Mouse (Mus musculus): ENCODE measurements around the gene Uncx. TPM values are rescaled to one million over a fixed set of nuclear protein-coding genes. Genes with fewer than 3 reads are reported as not detected.

Uncx gene
- polyA plus RNA-seq, 1 experiment from 2014 or later: 0.08 TPM

DNA sequence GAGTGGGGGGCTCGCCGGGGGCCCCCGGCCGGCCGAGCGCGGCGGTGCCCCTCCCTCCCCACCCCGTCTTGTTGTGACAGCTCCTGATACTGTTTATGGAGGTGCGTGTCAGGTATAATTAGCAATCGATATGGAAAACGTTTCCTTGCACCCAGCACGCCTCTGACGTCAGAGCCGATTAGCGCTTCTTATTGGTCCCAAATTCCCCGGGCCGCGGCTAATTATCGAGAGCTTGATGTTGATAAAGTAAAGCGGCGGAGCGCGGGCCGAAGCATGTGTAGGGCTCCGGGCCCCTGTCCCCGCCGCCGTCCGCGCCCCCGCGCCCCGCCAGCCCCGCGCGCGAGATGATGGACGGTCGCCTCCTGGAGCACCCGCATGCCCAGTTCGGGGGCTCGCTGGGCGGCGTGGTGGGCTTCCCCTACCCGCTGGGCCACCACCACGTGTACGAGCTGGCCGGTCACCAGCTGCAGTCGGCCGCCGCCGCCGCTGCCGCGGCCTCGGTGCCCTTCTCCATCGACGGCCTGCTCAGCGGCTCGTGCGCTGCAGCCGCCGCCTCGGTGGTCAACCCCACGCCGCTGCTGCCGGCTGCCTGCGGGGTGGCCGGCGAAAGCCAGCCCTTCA is 466 bp downstream of the Uncx start:
- Histone ChIP-seq H3K4me3 (replicated peaks) (peak overlapping the region; percentile 22; the same call in 1 of the 2 replicates), H3K9me3 (no peaks in the 10 kb centered on the region), H3K36me3 (no peaks in the 10 kb centered on the region), H3K27me3 (replicated peaks) (peaks cover 91% of the 10 kb centered on the region), H3K4me1 (peaks cover 12% of the 10 kb centered on the region), H3K27ac (no peak overlapping the region), H3K4me2 (peak overlapping the region; percentile 46), H3K9ac (no peak overlapping the region)
- WGBS: under 1% methylated on average over 71 of the region's 71 CpGs
- no peak for ATAC-seq (ENCODE audit: insufficient read depth, low FRiP score, low read depth)

DNA sequence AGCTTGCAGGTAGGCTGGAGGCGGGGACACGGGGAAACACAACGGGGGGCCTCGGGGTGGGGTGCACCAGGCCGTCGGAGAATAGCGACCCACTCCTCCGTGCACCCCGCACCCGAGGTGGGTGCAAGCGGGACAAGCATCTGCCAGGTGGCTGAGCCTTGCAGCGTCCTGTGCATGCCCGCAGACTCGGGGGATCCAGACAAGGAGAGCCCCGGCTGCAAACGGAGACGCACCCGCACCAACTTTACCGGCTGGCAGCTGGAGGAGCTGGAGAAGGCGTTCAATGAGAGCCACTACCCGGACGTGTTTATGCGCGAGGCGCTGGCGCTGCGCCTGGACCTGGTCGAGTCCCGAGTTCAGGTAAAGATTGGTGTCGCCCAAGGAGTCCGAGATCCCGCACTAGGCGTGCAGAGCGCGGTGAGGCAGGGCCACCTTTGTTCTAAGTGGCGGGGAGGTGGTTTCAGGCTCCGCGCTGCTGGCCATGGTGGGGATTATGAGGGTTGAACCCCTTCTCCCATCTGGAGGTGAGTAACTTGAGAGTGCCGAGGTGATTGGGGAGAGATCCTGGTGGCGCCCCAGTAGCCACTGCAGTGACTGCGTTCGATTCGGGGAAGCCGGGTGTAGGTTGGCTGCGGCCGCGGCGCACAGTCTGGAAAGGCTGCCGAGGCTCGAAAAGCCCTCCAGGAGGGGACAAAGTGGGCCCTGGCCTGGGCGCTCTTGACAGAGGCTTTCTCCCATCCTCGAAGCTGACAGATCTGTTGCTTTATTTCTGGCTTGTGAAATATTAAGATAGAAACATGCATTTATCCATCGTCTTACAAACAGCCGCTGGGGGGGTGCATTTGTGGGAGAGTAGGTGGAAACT is 1.2 kb downstream of the Uncx start:
- Histone ChIP-seq H3K9me3 (no peaks in the 10 kb centered on the region), H3K4me3 (replicated peaks) (no peak overlapping the region), H3K27ac (no peak overlapping the region), H3K36me3 (no peaks in the 10 kb centered on the region), H3K9ac (no peak overlapping the region), H3K27me3 (replicated peaks) (peaks cover 91% of the 10 kb centered on the region), H3K4me2 (no peak overlapping the region), H3K4me1 (peaks cover 12% of the 10 kb centered on the region)
- ATAC-seq (ENCODE audit: insufficient read depth, low FRiP score, low read depth): no peak
- WGBS: 1% methylated on average over 54 of the region's 54 CpGs

DNA sequence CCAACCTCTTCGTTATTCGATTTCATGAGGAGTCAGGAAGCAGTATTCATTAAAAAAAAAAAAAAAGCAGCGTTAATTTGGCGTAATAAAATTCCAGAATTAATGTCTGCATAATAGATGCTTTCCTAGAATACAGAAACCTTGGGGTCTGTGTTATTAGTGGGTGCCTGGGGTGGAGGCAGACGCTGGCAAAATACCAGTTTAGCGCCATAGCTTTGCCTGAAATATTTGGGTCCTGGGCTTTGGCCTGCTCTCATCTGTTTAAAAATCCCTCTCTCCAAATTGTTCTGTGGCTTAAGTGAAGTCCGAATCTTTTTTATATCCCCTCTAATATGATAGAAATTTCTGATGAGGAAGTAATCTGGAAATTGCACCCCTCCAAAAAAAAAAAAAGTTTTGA is 1.9 kb downstream of the Uncx start:
- H3K4me3 ChIP-seq (replicated peaks): no peak overlapping the region
- H3K36me3 ChIP-seq: no peaks in the 10 kb centered on the region
- H3K9me3 ChIP-seq: no peaks in the 10 kb centered on the region
- H3K27ac ChIP-seq: no peak overlapping the region
- H3K4me1 ChIP-seq: peaks cover 12% of the 10 kb centered on the region
- H3K27me3 ChIP-seq (replicated peaks): peaks cover 96% of the 10 kb centered on the region
- H3K9ac ChIP-seq: no peak overlapping the region
- 4% methylated on average over 7 of the region's 7 CpGs for WGBS
- ATAC-seq (ENCODE audit: insufficient read depth, low FRiP score, low read depth): no peak
- H3K4me2 ChIP-seq: no peak overlapping the region

- Histone ChIP-seq H3K27ac (no peak overlapping the region), H3K9me3 (no peaks in the 10 kb centered on the region), H3K27me3 (replicated peaks) (peaks cover 95% of the 10 kb centered on the region), H3K4me1 (peaks cover 9% of the 10 kb centered on the region), H3K36me3 (no peaks in the 10 kb centered on the region), H3K4me3 (replicated peaks) (no peak overlapping the region), H3K4me2 (no peak overlapping the region), H3K9ac (no peak overlapping the region)
- WGBS: 10% methylated on average over 9 of the region's 9 CpGs
- no peak for ATAC-seq (ENCODE audit: insufficient read depth, low FRiP score, low read depth)
Measured at GRCm38 (mm10) chr5:139545673-139546335, 2.5 kb downstream of the Uncx start.

- no peak for ATAC-seq (ENCODE audit: insufficient read depth, low FRiP score, low read depth)
- H3K27ac ChIP-seq: no peak overlapping the region
- H3K4me2 ChIP-seq: no peak overlapping the region
- no peak overlapping the region for H3K4me3 ChIP-seq (replicated peaks)
- peaks cover 9% of the 10 kb centered on the region for H3K4me1 ChIP-seq
- no peaks in the 10 kb centered on the region for H3K9me3 ChIP-seq
- H3K36me3 ChIP-seq: no peaks in the 10 kb centered on the region
- WGBS: 4% methylated on average over 26 of the region's 26 CpGs
- peaks cover 94% of the 10 kb centered on the region for H3K27me3 ChIP-seq (replicated peaks)
- no peak overlapping the region for H3K9ac ChIP-seq
Measured at GRCm38 (mm10) chr5:139546336-139546770, 3.1 kb downstream of the Uncx start.

- Histone ChIP-seq H3K27me3 (replicated peaks) (peaks cover 94% of the 10 kb centered on the region), H3K36me3 (no peaks in the 10 kb centered on the region), H3K9me3 (no peaks in the 10 kb centered on the region), H3K4me3 (replicated peaks) (no peak overlapping the region), H3K4me1 (peaks cover 9% of the 10 kb centered on the region), H3K4me2 (no peak overlapping the region), H3K9ac (no peak overlapping the region), H3K27ac (no peak overlapping the region)
- no peak for ATAC-seq (ENCODE audit: insufficient read depth, low FRiP score, low read depth)
- under 1% methylated on average over 63 of the region's 68 CpGs for WGBS
Measured at GRCm38 (mm10) chr5:139546771-139547420, 3.6 kb downstream of the Uncx start.

- H3K27ac ChIP-seq: no peak overlapping the region
- H3K36me3 ChIP-seq: no peaks in the 10 kb centered on the region
- peaks cover 9% of the 10 kb centered on the region for H3K4me1 ChIP-seq
- H3K4me3 ChIP-seq (replicated peaks): no peak overlapping the region
- peaks cover 94% of the 10 kb centered on the region for H3K27me3 ChIP-seq (replicated peaks)
- H3K4me2 ChIP-seq: no peak overlapping the region
- H3K9ac ChIP-seq: no peak overlapping the region
- under 1% methylated on average over 48 of the region's 49 CpGs for WGBS
- ATAC-seq (ENCODE audit: insufficient read depth, low FRiP score, low read depth): no peak
- no peaks in the 10 kb centered on the region for H3K9me3 ChIP-seq
Measured at GRCm38 (mm10) chr5:139547421-139547931, 4.2 kb downstream of the Uncx start.

DNA sequence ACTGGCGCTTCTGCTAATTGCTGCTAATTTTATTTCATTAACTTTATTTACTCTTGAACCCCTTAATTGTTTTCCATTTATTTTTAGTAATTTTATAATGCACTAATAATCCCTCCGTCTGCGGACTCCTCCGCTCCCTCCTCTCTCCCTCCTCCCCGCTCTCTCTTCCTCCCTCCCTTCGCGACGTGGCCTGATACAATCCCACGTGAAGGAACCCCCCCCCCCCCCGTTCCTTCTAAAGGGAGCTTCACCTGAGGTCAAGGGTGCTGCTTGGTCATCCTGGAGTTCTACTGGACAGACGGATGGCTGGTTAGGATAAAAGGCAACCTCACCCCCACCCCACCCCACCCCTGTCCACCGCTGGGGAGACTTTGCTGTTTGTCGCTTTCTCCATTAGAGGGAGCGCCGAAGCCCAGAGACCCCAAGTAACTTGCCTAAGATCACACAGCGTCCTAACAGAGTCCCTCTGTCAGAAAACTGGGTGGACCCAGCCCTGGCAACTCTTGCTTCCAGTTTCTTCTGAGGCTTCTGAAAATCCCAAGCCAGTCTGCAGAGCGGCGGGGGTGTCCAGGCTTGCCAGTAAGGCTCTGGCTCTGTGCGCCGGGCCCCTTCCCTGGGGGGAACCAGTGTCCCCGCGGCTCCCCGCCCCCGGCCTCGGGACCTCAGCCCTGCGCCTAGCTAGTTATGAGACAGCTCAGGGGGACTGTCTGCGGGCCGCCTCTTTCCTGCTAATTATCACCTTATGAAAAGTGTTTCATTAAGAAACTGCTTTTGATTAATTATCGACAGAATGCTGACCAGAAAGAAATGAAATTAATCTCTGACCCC is 10.4 kb downstream of the Uncx start:
- no peak overlapping the region for H3K4me2 ChIP-seq
- no peak overlapping the region for H3K9ac ChIP-seq
- H3K4me3 ChIP-seq (replicated peaks): no peak overlapping the region
- ATAC-seq (ENCODE audit: insufficient read depth, low FRiP score, low read depth): no peak
- H3K27me3 ChIP-seq (replicated peaks): peaks cover 94% of the 10 kb centered on the region
- H3K9me3 ChIP-seq: no peaks in the 10 kb centered on the region
- H3K36me3 ChIP-seq: no peaks in the 10 kb centered on the region
- H3K27ac ChIP-seq: no peak overlapping the region
- H3K4me1 ChIP-seq: peaks cover 7% of the 10 kb centered on the region
- WGBS: 5% methylated on average over 28 of the region's 29 CpGs

- peaks cover 91% of the 10 kb centered on the region for H3K27me3 ChIP-seq (replicated peaks)
- H3K4me3 ChIP-seq (replicated peaks): no peak overlapping the region
- H3K4me2 ChIP-seq: no peak overlapping the region
- H3K36me3 ChIP-seq: no peaks in the 10 kb centered on the region
- no peaks in the 10 kb centered on the region for H3K9me3 ChIP-seq
- no peak for ATAC-seq (ENCODE audit: insufficient read depth, low FRiP score, low read depth)
- WGBS: 9% methylated on average over 28 of the region's 28 CpGs
- H3K27ac ChIP-seq: no peak overlapping the region
- H3K4me1 ChIP-seq: peaks cover 14% of the 10 kb centered on the region
- H3K9ac ChIP-seq: no peak overlapping the region
Measured at GRCm38 (mm10) chr5:139554478-139555335, 11.4 kb downstream of the Uncx start.

DNA sequence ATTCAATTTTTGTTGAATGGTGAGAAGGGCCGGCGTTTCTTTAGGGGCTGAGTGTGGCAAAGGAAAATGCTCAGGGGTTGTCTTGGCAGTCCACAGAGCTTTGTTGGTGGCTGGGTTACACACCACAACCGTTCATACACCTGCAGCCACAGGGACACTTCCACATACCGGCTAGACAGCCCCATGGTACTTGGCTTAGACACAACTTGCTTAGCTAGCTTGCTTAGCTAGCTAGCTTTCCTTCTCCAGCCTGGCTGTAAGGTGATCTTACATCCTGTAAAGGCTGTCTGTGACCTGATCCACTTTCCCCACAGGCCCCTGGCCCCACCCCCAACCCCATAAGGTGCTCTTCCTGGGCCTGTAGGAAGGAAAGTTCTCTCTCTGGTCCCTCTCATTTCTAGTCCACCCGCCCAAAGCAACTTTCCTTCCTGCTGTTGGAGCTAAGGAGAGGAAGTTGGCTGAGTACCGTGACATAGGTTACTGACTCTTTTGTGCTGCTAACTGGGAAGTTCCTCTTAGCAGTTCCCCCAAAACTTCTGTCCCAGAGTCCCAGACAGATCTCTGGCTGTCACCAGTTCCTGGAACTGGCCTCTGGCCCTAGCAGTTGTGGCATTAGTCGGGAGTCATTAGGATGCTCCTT is 12.3 kb downstream of the Uncx start:
- ATAC-seq (ENCODE audit: insufficient read depth, low FRiP score, low read depth): no peak
- peaks cover 89% of the 10 kb centered on the region for H3K27me3 ChIP-seq (replicated peaks)
- no peaks in the 10 kb centered on the region for H3K9me3 ChIP-seq
- no peak overlapping the region for H3K4me3 ChIP-seq (replicated peaks)
- H3K36me3 ChIP-seq: no peaks in the 10 kb centered on the region
- no peak overlapping the region for H3K9ac ChIP-seq
- H3K27ac ChIP-seq: no peak overlapping the region
- WGBS: 12% methylated on average over 7 of the region's 7 CpGs
- no peak overlapping the region for H3K4me2 ChIP-seq
- H3K4me1 ChIP-seq: peaks cover 14% of the 10 kb centered on the region

All from stomach, embryonic 15.5 days (tissue).